Mouse (Mus musculus) layer of hippocampus, adult 6 months (tissue): ENCODE data around the gene Med12. TPM values are rescaled to one million over a fixed set of nuclear protein-coding genes. Genes with fewer than 3 reads are reported as not detected.

ENCODE experiments used
- long read RNA-seq, 2 experiments: library from polyadenylated mRNA; unstranded; transcript quantifications; one replicate each; pipeline ENCODE4 v2.0.0; 2019 to 2020
- polyA plus RNA-seq: library from polyadenylated mRNA; unstranded; fragments of <200 nt; fragmentation: Nextera tagmentation; gene quantifications from 2 replicates; pipeline ENCODE4 v1.2.3, GENCODE M21; 2021

The Med12 gene
- polyA plus RNA-seq: 2.6 and 2.9 TPM in 2 replicates
- long read RNA-seq, experiment 1, partial matches to known transcripts: 1 of 2 reads
- long read RNA-seq, experiment 1, other reads (novel, unspliced or antisense): 1 of 2 reads
- long read RNA-seq, experiment 2, full-length matches to known transcripts: 2 of 13 reads
- long read RNA-seq, experiment 2, partial matches to known transcripts: 8 of 13 reads
- long read RNA-seq, experiment 2, other reads (novel, unspliced or antisense): 3 of 13 reads

DNA sequence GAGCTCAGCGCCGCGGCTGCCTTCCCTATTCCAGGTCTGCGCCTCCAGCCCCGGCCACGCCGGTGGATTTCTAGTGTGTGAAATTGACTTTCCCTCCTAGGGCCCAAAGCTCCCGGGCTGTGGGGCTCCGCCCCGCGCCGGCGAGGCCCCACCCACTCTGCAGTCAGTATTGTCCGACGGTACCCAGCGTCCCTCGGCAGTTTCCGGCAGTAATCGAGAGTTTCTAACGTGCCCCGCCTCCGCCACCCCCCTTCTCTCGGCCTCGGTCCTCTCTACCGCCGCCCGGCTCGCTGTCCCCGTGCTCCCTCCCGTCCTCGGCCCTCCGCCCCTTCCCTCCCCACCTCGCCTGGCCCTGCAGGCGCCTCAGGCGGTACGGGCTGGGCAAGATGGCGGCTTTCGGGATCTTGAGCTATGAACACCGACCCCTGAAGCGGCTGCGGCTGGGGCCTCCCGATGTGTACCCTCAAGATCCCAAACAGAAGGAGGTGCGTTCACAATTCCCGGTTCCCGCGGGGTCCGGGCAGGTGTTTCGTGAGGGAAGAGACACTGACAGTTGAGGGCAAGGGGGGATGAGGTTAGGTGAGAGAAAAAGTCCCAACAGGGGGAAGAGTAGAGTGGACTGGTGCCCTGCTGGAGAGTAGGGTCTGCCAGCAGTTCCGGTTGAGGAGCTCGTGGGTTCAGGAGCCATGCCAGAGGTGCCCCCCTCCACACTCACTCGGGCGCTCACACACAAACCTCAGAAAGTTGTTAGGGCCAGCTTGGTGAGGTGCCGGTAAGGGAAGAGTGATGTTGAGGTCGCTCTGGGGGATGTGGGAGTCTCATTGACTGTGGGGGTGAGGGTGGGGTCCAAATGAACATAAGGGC is at the start of gene Med12:
Gene Med12, plus strand, starts transcription at position 156 of the 864 bp plus-strand sequence.

DNA sequence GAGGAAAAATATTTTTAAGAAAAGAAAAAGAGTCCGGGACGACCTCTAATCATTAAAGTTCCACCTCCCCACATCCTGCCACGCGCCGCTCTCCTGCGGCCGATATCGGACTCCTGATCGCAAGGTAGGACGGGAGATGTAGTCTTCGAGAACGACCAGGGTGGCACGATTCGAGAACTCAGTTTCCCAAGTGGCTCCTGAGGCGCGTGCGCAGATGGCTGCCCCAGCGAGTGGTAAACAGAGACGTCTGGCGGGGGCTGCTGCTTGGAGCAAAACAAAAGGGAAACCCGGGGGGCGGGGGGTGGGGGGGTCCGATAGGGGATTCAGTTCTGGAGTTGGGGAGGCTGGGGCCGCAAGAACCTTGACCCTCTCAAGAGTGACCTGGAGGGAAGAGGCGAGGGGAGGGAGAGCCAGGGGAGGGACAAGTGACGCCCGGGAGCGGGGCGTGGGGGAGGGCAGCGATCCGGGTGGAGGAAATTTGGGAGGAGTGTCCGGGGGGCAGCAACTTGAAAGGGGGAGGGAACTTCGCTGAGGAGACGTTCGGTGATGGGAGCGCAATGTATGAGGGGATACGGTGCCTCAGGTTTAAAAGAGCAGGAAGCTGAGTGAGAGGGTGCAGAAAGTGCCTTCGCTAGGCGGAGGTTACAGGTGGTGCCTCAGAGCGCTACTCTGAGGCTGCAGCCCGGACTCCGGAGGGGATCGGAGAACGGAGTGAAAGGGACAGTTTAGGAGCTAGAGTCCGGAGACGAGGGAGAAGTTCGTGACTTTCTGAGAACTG is 19.7 kb upstream of the Med12 start, which contains the start of gene Foxo4:
Gene Foxo4, plus strand, starts transcription at position 577 of the 778 bp plus-strand sequence.

GRCm38 (mm10) chrX:101263892-101264291 is 9.9 kb upstream of the Med12 start, which contains the start of gene Gm614:
Gene Gm614, minus strand, starts transcription at chrX:101263992.

GRCm38 (mm10) chrX:101268025-101268754 is 5.6 kb upstream of the Med12 start, which contains the start of gene Il2rg:
Gene Il2rg, minus strand, starts transcription at chrX:101268255.

GRCm38 (mm10) chrX:101268755-101269124 is 5.1 kb upstream of the Med12 start, which contains the start of gene Gm20489:
Gene Gm20489, minus strand, starts transcription at chrX:101269023.

GRCm38 (mm10) chrX:101299055-101299454 is 25.2 kb downstream of the Med12 start, which contains the start of gene Nlgn3:
Gene Nlgn3, plus strand, starts transcription at chrX:101299168.

Other genes with a start within 250 kb of the Med12 start
- 0.16 and 0.35 TPM in 2 replicates for gene Tex11, start 214.4 kb upstream of the Med12 start, polyA plus RNA-seq
- gene Slc7a3, start 188.0 kb upstream of the Med12 start, polyA plus RNA-seq: 7.5 and 8.6 TPM in 2 replicates
- gene Snx12, start 51.5 kb upstream of the Med12 start, polyA plus RNA-seq: 37.4 and 39.0 TPM in 2 replicates
- gene Foxo4, start 19.5 kb upstream of the Med12 start, polyA plus RNA-seq: 0.67 and 0.72 TPM in 2 replicates
- gene Gm614, start 10.0 kb upstream of the Med12 start, polyA plus RNA-seq: not detected in 2 replicates
- gene Il2rg, start 5.8 kb upstream of the Med12 start, polyA plus RNA-seq: 1.4 and 1.9 TPM in 2 replicates
- not detected in 2 replicates for gene Gm20489, start 5.0 kb upstream of the Med12 start, polyA plus RNA-seq
- 112 and 129 TPM in 2 replicates for gene Nlgn3, start 25.1 kb downstream of the Med12 start, polyA plus RNA-seq
- 24.4 TPM in 2 replicates for gene Gjb1, start 102.3 kb downstream of the Med12 start, polyA plus RNA-seq
- 19.8 and 27.6 TPM in 2 replicates for gene Zmym3, start 146.8 kb downstream of the Med12 start, polyA plus RNA-seq
- gene Nono, start 155.3 kb downstream of the Med12 start, polyA plus RNA-seq: 87.1 and 92.9 TPM in 2 replicates
- gene Itgb1bp2, start 175.1 kb downstream of the Med12 start, polyA plus RNA-seq: not detected in 2 replicates